Mouse (Mus musculus) kidney, adult 2 months (tissue): ENCODE results near the gene Gm16440.
"Not testable (repeated sequence)": the region's sequence is repeated elsewhere in the genome, so short reads cannot be mapped to it uniquely, and the experiment has no call there.

Experiments used
- CTCF ChIP-seq: fragments of 200-500 bp; conservative IDR thresholded peaks from 2 replicates; pipeline ENCODE4 v1.5.1; 2011; ENCODE audit warnings: low read depth, mild to moderate bottlenecking, control low read depth, low read length, moderate library complexity, mixed read lengths; ENCODE audit not compliant: insufficient read depth, insufficient read length
- POLR2A ChIP-seq: fragments of 200-500 bp; IDR thresholded peaks from one replicate; pipeline ENCODE4 v1.6.1; 2011; ENCODE audit warnings: low read depth, low read length, control low read depth

- not testable (repeated sequence) for TF ChIP-seq POLR2A, CTCF
Observed at GRCm38 (mm10) chr14:6426766-6427165, 36.6 kb upstream of the Gm16440 start.
